Mouse (Mus musculus) cerebellum, adult 2 months (tissue): Measurements from ENCODE around the gene Baiap2. TPM values are rescaled to one million over a fixed set of nuclear protein-coding genes. Genes with fewer than 3 reads are reported as not detected.
A peak's percentile ranks its signal among the peaks of the same experiment; 100 is the strongest.

Experiments used
- DNase-seq, 2 experiments: peaks; one replicate each; pipeline ENCODE4 v3.0.0; 2021
- H3K27ac ChIP-seq: fragments of 200-500 bp; 2 replicates; pipeline ENCODE4 v1.5.1; 2012; ENCODE audit warnings: low read length, control low read depth, inconsistent platforms; ENCODE audit not compliant: insufficient read depth
- H3K27me3 ChIP-seq: fragments of 200-500 bp; 2 replicates; pipeline ENCODE4 v1.6.1; 2012; ENCODE audit warnings: inconsistent platforms, mild to moderate bottlenecking, low read length, moderate library complexity; ENCODE audit not compliant: control insufficient read depth, insufficient read depth
- H3K4me1 ChIP-seq: fragments of 200-500 bp; 2 replicates; pipeline ENCODE4 v1.6.1; 2011; ENCODE audit warnings: low read length; ENCODE audit not compliant: control insufficient read depth, insufficient read depth
- H3K4me3 ChIP-seq: fragments of 200-500 bp; replicated peaks from 2 replicates; pipeline ENCODE3; 2011; ENCODE audit warnings: mild to moderate bottlenecking, low read depth, low read length, control low read depth; ENCODE audit not compliant: insufficient read depth
- CTCF ChIP-seq: fragments of 200-500 bp; IDR thresholded peaks from 2 replicates; pipeline ENCODE4 v1.5.1; 2011; ENCODE audit warnings: low read depth, mild to moderate bottlenecking, control low read depth, low read length, moderate library complexity, borderline replicate concordance; ENCODE audit not compliant: insufficient read depth
- POLR2A ChIP-seq: fragments of 200-500 bp; IDR thresholded peaks from 2 replicates; pipeline ENCODE4 v1.6.1; 2011; ENCODE audit warnings: low read length, control low read depth, borderline replicate concordance; ENCODE audit not compliant: insufficient read depth
- WGBS: fragments of 180-500 bp; shearing (Covaris S2); methylation state at CpG from one replicate; pipeline ENCODE4 v1.1.7; 2018; 5-methylcytosine and 5-hydroxymethylcytosine counted together
- polyA plus RNA-seq: library from polyadenylated mRNA; depleted of rRNA; stranded (reverse); fragments of >200 nt; gene quantifications from 2 replicates; pipeline ENCODE4 v1.2.3, GENCODE M21; 2012

The Baiap2 gene
- polyA plus RNA-seq, 1 experiment, result 116 TPM

- H3K27ac ChIP-seq, result no peak overlapping the region
- TF ChIP-seq CTCF (no peak), POLR2A (no peak)
- H3K4me3 ChIP-seq, result no peak overlapping the region
- DNase-seq, result no peak
- H3K27me3 ChIP-seq, result no peaks in the 10 kb centered on the region
- H3K4me1 ChIP-seq, result peaks cover 12% of the 10 kb centered on the region
- 90% methylated on average over 8 of the region's 8 CpGs for WGBS
Measured at GRCm38 (mm10) chr11:119975739-119976501, 33.4 kb downstream of the Baiap2 start.

- no peak for DNase-seq
- peaks cover 22% of the 10 kb centered on the region; the same call in 1 of the 2 replicates for H3K4me1 ChIP-seq
- TF ChIP-seq CTCF (no peak), POLR2A (no peak)
- WGBS, result 97% methylated on average over 4 of the region's 4 CpGs
- H3K27ac ChIP-seq, result no peak overlapping the region
- no peaks in the 10 kb centered on the region for H3K27me3 ChIP-seq
- no peak overlapping the region for H3K4me3 ChIP-seq
Measured at GRCm38 (mm10) chr11:119978701-119979100, 36.1 kb downstream of the Baiap2 start.

GRCm38 (mm10) chr11:119979596-119980385 is 37.2 kb downstream of the Baiap2 start:
- TF ChIP-seq CTCF (no peak), POLR2A (no peak)
- Histone ChIP-seq H3K4me1 (peaks cover 23% of the 10 kb centered on the region; the same call in 1 of the 2 replicates), H3K27ac (no peak overlapping the region), H3K4me3 (no peak overlapping the region), H3K27me3 (no peaks in the 10 kb centered on the region)
- WGBS, result 61% methylated on average over 10 of the region's 10 CpGs
- DNase-seq, result no peak

- WGBS, result 63% methylated on average over 3 of the region's 3 CpGs
- Histone ChIP-seq H3K4me1 (peaks cover 23% of the 10 kb centered on the region), H3K4me3 (no peak overlapping the region), H3K27me3 (no peaks in the 10 kb centered on the region), H3K27ac (no peak overlapping the region)
- no peak for TF ChIP-seq CTCF
- no peak for TF ChIP-seq POLR2A
- no peak for DNase-seq
Measured at GRCm38 (mm10) chr11:119981769-119982168, 39.2 kb downstream of the Baiap2 start.

GRCm38 (mm10) chr11:119982236-119982635 is 39.7 kb downstream of the Baiap2 start:
- Histone ChIP-seq H3K4me3 (no peak overlapping the region), H3K4me1 (peaks cover 25% of the 10 kb centered on the region), H3K27me3 (no peaks in the 10 kb centered on the region), H3K27ac (no peak overlapping the region)
- DNase-seq, result no peak
- TF ChIP-seq CTCF, result no peak
- no peak for TF ChIP-seq POLR2A
- 64% methylated on average over 3 of the region's 3 CpGs for WGBS

GRCm38 (mm10) chr11:119983151-119983550 is 40.6 kb downstream of the Baiap2 start:
- DNase-seq, result peak; percentile 53 to 60
- no peak overlapping the region for H3K4me3 ChIP-seq
- TF ChIP-seq POLR2A (no peak), CTCF (no peak)
- WGBS, result 28% methylated on average over 2 of the region's 2 CpGs
- H3K27me3 ChIP-seq, result no peaks in the 10 kb centered on the region
- H3K27ac ChIP-seq, result no peak overlapping the region
- H3K4me1 ChIP-seq, result peaks cover 34% of the 10 kb centered on the region

- no peak overlapping the region for H3K27ac ChIP-seq
Measured at GRCm38 (mm10) chr11:119986751-119987425, 44.3 kb downstream of the Baiap2 start.

GRCm38 (mm10) chr11:119987876-119988275 is 45.3 kb downstream of the Baiap2 start:
- DNase-seq, result no peak
- WGBS, result 26% methylated on average over 7 of the region's 7 CpGs
- Histone ChIP-seq H3K27ac (no peak overlapping the region), H3K27me3 (no peaks in the 10 kb centered on the region), H3K4me3 (no peak overlapping the region), H3K4me1 (peaks cover 39% of the 10 kb centered on the region)
- TF ChIP-seq CTCF (no peak), POLR2A (no peak)

More at GRCm38 (mm10) chr11:119986751-119987425, 44.3 kb downstream of the Baiap2 start:
- 74% methylated on average over 9 of the region's 9 CpGs for WGBS
- no peak for TF ChIP-seq CTCF
- TF ChIP-seq POLR2A, result no peak
- DNase-seq, result no peak
- Histone ChIP-seq H3K27me3 (no peaks in the 10 kb centered on the region), H3K4me3 (no peak overlapping the region), H3K4me1 (peaks cover 48% of the 10 kb centered on the region)
